Comparison of ENCODE assay signal across 23 mouse cellular contexts in genomic region chr13:58598578-58598977, GRCm38 (mm10). TPM values are rescaled to one million over a fixed set of nuclear protein-coding genes. Genes with fewer than 3 reads are reported as not detected.
DNase-seq lines count a peak whose midpoint lies in the region; ATAC-seq and TF ChIP-seq lines count a peak whose summit lies in the region.
"Had no signal": no experiment of that assay in that cellular context is flagged by ENCODE, and none has a peak within 500 bp of the region (broad histone marks: within the 10 kb centered on the region; RNA-seq: fewer than 3 reads in every experiment).

No protein-coding gene starts in this region.

- no peak overlapping the region for H3K27ac ChIP-seq in left cerebral cortex, adult 2 months
- H3K27ac ChIP-seq in forebrain, embryonic 11.5 days (ENCODE audit: low read depth, low read length), result no peak overlapping the region
- H3K27ac ChIP-seq: forebrain, embryonic 12.5 days; heart, embryonic 15.5 days; limb, embryonic 10.5 days; liver, embryonic 12.5 days; midbrain, embryonic 12.5 days; neural tube, embryonic 12.5 days; stomach, embryonic 15.5 days had no signal

- ATAC-seq in inflammation-experienced regulatory T-cells, adult 6 months, result no peak
- no peak for ATAC-seq in forebrain, embryonic 11.5 days (replicated peaks; ENCODE audit: low FRiP score)
- ATAC-seq: CD4-positive, CD25-positive, alpha-beta regulatory T cell, adult 4 months; liver, embryonic 12.5 days had no signal

- no peaks in the 10 kb centered on the region for H3K4me1 ChIP-seq in forebrain, embryonic 11.5 days (replicated peaks; ENCODE audit: control insufficient read depth, insufficient read depth, low read length)
- H3K4me1 ChIP-seq: forebrain, embryonic 12.5 days; midbrain, embryonic 12.5 days; neural tube, embryonic 12.5 days; stomach, embryonic 15.5 days had no signal

- peak; percentile 53 for DNase-seq in embryo, embryonic 10 days (ENCODE audit: low spot score)
- no peak for DNase-seq in embryo, embryonic 11 days
- DNase-seq in A20 (ENCODE audit: low read depth, low spot score), result peak; percentile 65
- peak; percentile 40 for DNase-seq in embryo, embryonic 10.5 days (ENCODE audit: low spot score)
- DNase-seq in retina, embryonic 14.5 days (ENCODE audit: low spot score), result peak; percentile 27
- DNase-seq in left cerebral cortex, adult 2 months (ENCODE audit: extremely low spot score in 1 of 2, low spot score in 2 of 2), result no peak
- DNase-seq in forebrain, embryonic 11.5 days (ENCODE audit: low spot score), result no peak
- DNase-seq: adrenal gland, adult 2 months; cerebellum, adult 9-10 months; lung, adult 2 months had no signal

- TF ChIP-seq CTCF in left cerebral cortex, adult 2 months (IDR thresholded peaks at IDR 0.05), result no peak

- intact Hi-C loops in left cerebral cortex, adult 2 months (cut with DNase I), result loop anchor here (5.0 kb wide), 1 partner anchor 436 kb away; no protein-coding TSS in a partner anchor

- 69% methylated on average over 4 of the region's 4 CpGs for WGBS in forebrain, embryonic 11.5 days

- no peak overlapping the region for H3K9ac ChIP-seq in forebrain, embryonic 11.5 days (ENCODE audit: low read length)
- H3K9ac ChIP-seq: forebrain, embryonic 12.5 days; heart, embryonic 15.5 days; liver, embryonic 12.5 days; midbrain, embryonic 12.5 days; neural tube, embryonic 12.5 days; stomach, embryonic 15.5 days had no signal

- no peaks in the 10 kb centered on the region for H3K36me3 ChIP-seq in forebrain, embryonic 11.5 days (ENCODE audit: control insufficient read depth, insufficient read depth, low read length)
- H3K36me3 ChIP-seq: forebrain, embryonic 12.5 days; heart, embryonic 15.5 days; limb, embryonic 10.5 days; liver, embryonic 12.5 days; midbrain, embryonic 12.5 days; neural tube, embryonic 12.5 days; stomach, embryonic 15.5 days had no signal

- H3K4me3 ChIP-seq in left cerebral cortex, adult 2 months, result no peak overlapping the region
- H3K4me3 ChIP-seq in forebrain, embryonic 11.5 days (ENCODE audit: low read depth, low read length), result no peak overlapping the region
- H3K4me3 ChIP-seq: forebrain, embryonic 12.5 days; heart, embryonic 15.5 days; limb, embryonic 10.5 days; liver, embryonic 12.5 days; midbrain, embryonic 12.5 days; neural tube, embryonic 12.5 days; stomach, embryonic 15.5 days had no signal

- H3K27me3 ChIP-seq in forebrain, embryonic 11.5 days (ENCODE audit: control insufficient read depth, insufficient read depth, low read length), result no peaks in the 10 kb centered on the region
- H3K27me3 ChIP-seq: forebrain, embryonic 12.5 days; heart, embryonic 15.5 days; liver, embryonic 12.5 days; midbrain, embryonic 12.5 days; neural tube, embryonic 12.5 days; stomach, embryonic 15.5 days had no signal

- no peak overlapping the region for H3K4me2 ChIP-seq in forebrain, embryonic 11.5 days (ENCODE audit: low read depth, low read length, severe bottlenecking)
- H3K4me2 ChIP-seq: forebrain, embryonic 12.5 days; heart, embryonic 15.5 days; liver, embryonic 12.5 days; midbrain, embryonic 12.5 days; neural tube, embryonic 12.5 days; stomach, embryonic 15.5 days had no signal

- H3K9me3 ChIP-seq in forebrain, embryonic 11.5 days (ENCODE audit: control insufficient read depth, low read length), result no peaks in the 10 kb centered on the region
- H3K9me3 ChIP-seq: forebrain, embryonic 12.5 days; heart, embryonic 15.5 days; limb, embryonic 10.5 days; liver, embryonic 12.5 days; midbrain, embryonic 12.5 days; neural tube, embryonic 12.5 days; stomach, embryonic 15.5 days had no signal

RNA-seq across cellular contexts. Expression of gene Slc28a3, which starts 12.1 kb away (rescaled TPM):
- polyA plus RNA-seq in inflammation-experienced regulatory T-cells, adult 6 months (2017; shearing (Covaris generic)), result under 1 TPM in 1 of 3 experiments, not detected in 2; 0.11 TPM
- total RNA-seq in left cerebral cortex, adult 2 months (2021), result under 1 TPM in 1 of 2 experiments, not detected in 1; 0.26 TPM
- polyA plus RNA-seq in forebrain, embryonic 11.5 days (2014; fragmentation: Nextera tagmentation; extraction: Ambion mirVana), result not detected in 2 replicates
- total RNA-seq: adrenal gland, adult 2 months; gastrocnemius, adult 8-10 months; MEL had no signal
- polyA plus RNA-seq: cortical plate, adult 2 months; forebrain, embryonic 12.5 days; kidney, embryonic 16.5 days; liver, embryonic 12.5 days; midbrain, embryonic 12.5 days; neural tube, embryonic 12.5 days had no signal

Comparison
In these comparisons a context has a peak if more than half of its experiments do, and no peak if none do; other contexts are left out.
1. DNase-seq: peak in embryo, embryonic 10 days (single experiment), A20 (single experiment), embryo, embryonic 10.5 days (single experiment) and retina, embryonic 14.5 days (single experiment); none in embryo, embryonic 11 days (single experiment), left cerebral cortex, adult 2 months (0 of 2) and forebrain, embryonic 11.5 days (single experiment).